Mouse (Mus musculus) heart, embryonic 14.5 days (tissue): ENCODE measurements around the gene Efnb2. TPM values are rescaled to one million over a fixed set of nuclear protein-coding genes. Genes with fewer than 3 reads are reported as not detected.
A peak's percentile ranks its signal among the peaks of the same experiment; 100 is the strongest.

Experiments
- ATAC-seq: fragments of 200-750 bp; cut with Nextera tagmentation; 2 replicates; pipeline ENCODE4 v1.8.0; 2017; ENCODE audit warnings: low read depth, moderate TSS enrichment; ENCODE audit not compliant: insufficient number of reproducible peaks, insufficient read depth, low FRiP score
- H3K27ac ChIP-seq, 2 experiments: fragments of 200-500 bp in 1 of 2; fragments of 300-500 bp in 1 of 2; sonication (generic) in 1 of 2; replicated peaks in 1 of 2; 2 replicates each; pipeline ENCODE4 v1.5.1; 2012 to 2014; ENCODE audit warnings: low read depth in 2 of 2, low read length in 2 of 2, control low read depth in 1 of 2, mild to moderate bottlenecking in 1 of 2, mixed read lengths in 1 of 2; ENCODE audit not compliant: control insufficient read depth in 1 of 2, insufficient read depth in 1 of 2
- H3K27me3 ChIP-seq: fragments of 300-500 bp; sonication (generic); 2 replicates; pipeline ENCODE4 v1.6.1; 2014; ENCODE audit warnings: mild to moderate bottlenecking, low read length, control low read depth; ENCODE audit not compliant: control insufficient read depth, insufficient read depth
- H3K36me3 ChIP-seq: fragments of 300-500 bp; sonication (generic); 2 replicates; pipeline ENCODE4 v1.6.1; 2014; ENCODE audit warnings: mild to moderate bottlenecking, control low read depth, low read length, mixed read lengths; ENCODE audit not compliant: control insufficient read depth, insufficient read depth
- H3K4me1 ChIP-seq, 2 experiments: fragments of 200-500 bp in 1 of 2; fragments of 300-500 bp in 1 of 2; sonication (generic) in 1 of 2; 2 replicates each; pipeline ENCODE4 v1.6.1; 2012 to 2014; ENCODE audit warnings: low read length in 2 of 2, control low read depth in 1 of 2, mixed read lengths in 1 of 2; ENCODE audit not compliant: control insufficient read depth in 2 of 2, insufficient read depth in 2 of 2
- H3K4me2 ChIP-seq: fragments of 300-500 bp; sonication (generic); 2 replicates; pipeline ENCODE4 v1.6.1; 2014; ENCODE audit warnings: mild to moderate bottlenecking, low read length
- H3K4me3 ChIP-seq, 2 experiments: fragments of 200-500 bp in 1 of 2; fragments of 300-500 bp in 1 of 2; sonication (generic) in 1 of 2; 2 replicates each; pipeline ENCODE4 v1.5.1; 2012 to 2014; ENCODE audit warnings: low read length in 2 of 2, mild to moderate bottlenecking in 2 of 2, control low read depth in 1 of 2, low read depth in 1 of 2, moderate library complexity in 1 of 2; ENCODE audit not compliant: control insufficient read depth in 1 of 2, insufficient read depth in 1 of 2
- H3K9ac ChIP-seq: fragments of 300-500 bp; sonication (generic); 2 replicates; pipeline ENCODE4 v1.6.1; 2014; ENCODE audit warnings: mild to moderate bottlenecking, low read length
- H3K9me3 ChIP-seq: fragments of 300-500 bp; sonication (generic); 2 replicates; pipeline ENCODE4 v1.6.1; 2016; ENCODE audit warnings: low read length, control low read depth; ENCODE audit not compliant: control insufficient read depth
- WGBS: fragments of 180-500 bp; shearing (Covaris S2); extraction: QIAGEN DNeasy Blood & Tissue Kit; methylation state at CpG from one replicate; pipeline ENCODE4 v1.1.7; 2014; 5-methylcytosine and 5-hydroxymethylcytosine counted together
- polyA plus RNA-seq: library from polyadenylated mRNA; unstranded; fragments of >200 nt; fragmentation: Nextera tagmentation; extraction: Ambion mirVana; gene quantifications from 2 replicates; pipeline ENCODE4 v1.2.1, GENCODE M21; 2014

The Efnb2 gene
- polyA plus RNA-seq, 1 experiment from 2014 or later: 18.7 TPM

- 0 out of 4 replicates have a peak overlapping the region, but pooled peaks of 1 of the 2 experiments have one; percentile 20 for H3K27ac ChIP-seq
- H3K4me1 ChIP-seq: peaks cover 4 to 45% of the 10 kb centered on the region in 2 experiments
- 8% methylated on average over 9 of the region's 9 CpGs for WGBS
- H3K9me3 ChIP-seq: no peaks in the 10 kb centered on the region
- H3K4me3 ChIP-seq: peak overlapping the region; percentile 71 to 79
- no peaks in the 10 kb centered on the region for H3K36me3 ChIP-seq
- H3K27me3 ChIP-seq: no peaks in the 10 kb centered on the region
- H3K4me2 ChIP-seq: peak overlapping the region; percentile 88
- peak overlapping the region; percentile 99 for H3K9ac ChIP-seq
- no peak for ATAC-seq
Observed at GRCm38 (mm10) chr8:8688823-8689453, 27.9 kb upstream of the Efnb2 start.

GRCm38 (mm10) chr8:8685517-8685916, 24.5 kb upstream of the Efnb2 start:
- H3K4me3 ChIP-seq: no peak overlapping the region
- no peak overlapping the region for H3K4me2 ChIP-seq
- ATAC-seq: no peak
- H3K36me3 ChIP-seq: peaks cover 32% of the 10 kb centered on the region
- H3K9me3 ChIP-seq: no peaks in the 10 kb centered on the region
- H3K27me3 ChIP-seq: no peaks in the 10 kb centered on the region
- 7% methylated on average over 2 of the region's 2 CpGs for WGBS
- H3K27ac ChIP-seq: no peak overlapping the region
- peaks cover 6 to 48% of the 10 kb centered on the region in 2 experiments for H3K4me1 ChIP-seq
- H3K9ac ChIP-seq: no peak overlapping the region

- Histone ChIP-seq H3K9ac (no peak overlapping the region), H3K27ac (no peak overlapping the region), H3K4me1 (peaks cover 6 to 33% of the 10 kb centered on the region in 2 experiments), H3K4me2 (no peak overlapping the region), H3K9me3 (no peaks in the 10 kb centered on the region), H3K4me3 (no peak overlapping the region), H3K36me3 (peaks cover 60% of the 10 kb centered on the region), H3K27me3 (no peaks in the 10 kb centered on the region)
- WGBS: 92% methylated on average over 3 of the region's 3 CpGs
- ATAC-seq: no peak
Observed at GRCm38 (mm10) chr8:8682697-8683096, 21.7 kb upstream of the Efnb2 start.

GRCm38 (mm10) chr8:8678236-8678635, 17.2 kb upstream of the Efnb2 start:
- no peak overlapping the region for H3K9ac ChIP-seq
- H3K27ac ChIP-seq: no peak overlapping the region
- no peak overlapping the region for H3K4me3 ChIP-seq
- no peak for ATAC-seq
- WGBS: 93% methylated on average over 3 of the region's 3 CpGs
- H3K9me3 ChIP-seq: no peaks in the 10 kb centered on the region
- H3K36me3 ChIP-seq: peaks cover 96% of the 10 kb centered on the region
- H3K4me1 ChIP-seq: peaks cover 0 to 2% of the 10 kb centered on the region in 2 experiments; a peak in 2 of 4 replicates
- no peak overlapping the region for H3K4me2 ChIP-seq
- no peaks in the 10 kb centered on the region for H3K27me3 ChIP-seq

- no peak for ATAC-seq
- peaks cover 87% of the 10 kb centered on the region for H3K36me3 ChIP-seq
Observed at GRCm38 (mm10) chr8:8674864-8675263, 13.8 kb upstream of the Efnb2 start.

GRCm38 (mm10) chr8:8661759-8662138, 707 bp upstream of the Efnb2 start:
- peak overlapping the region; percentile 86 for H3K4me2 ChIP-seq
- no peaks in the 10 kb centered on the region for H3K27me3 ChIP-seq

More at GRCm38 (mm10) chr8:8674864-8675263, 13.8 kb upstream of the Efnb2 start:
- Histone ChIP-seq H3K4me1 (no peaks in the 10 kb centered on the region; a peak in 1 of 4 replicates), H3K27ac (no peak overlapping the region), H3K27me3 (no peaks in the 10 kb centered on the region), H3K9ac (no peak overlapping the region), H3K9me3 (no peaks in the 10 kb centered on the region), H3K4me2 (no peak overlapping the region), H3K4me3 (no peak overlapping the region)
- 78% methylated on average over 5 of the region's 5 CpGs for WGBS

GRCm38 (mm10) chr8:8660307-8661098, 539 bp downstream of the Efnb2 start:
- Histone ChIP-seq H3K4me2 (peak overlapping the region; percentile 86), H3K4me3 (peak overlapping the region; percentile 78 to 81), H3K9ac (peak overlapping the region; percentile 89), H3K36me3 (peaks cover 13% of the 10 kb centered on the region; the same call in 1 of the 2 replicates), H3K27me3 (no peaks in the 10 kb centered on the region), H3K27ac (peak overlapping the region; percentile 69 to 78; a peak in 3 of 4 replicates), H3K9me3 (no peaks in the 10 kb centered on the region), H3K4me1 (peaks cover 4 to 28% of the 10 kb centered on the region in 2 experiments)
- under 1% methylated on average over 88 of the region's 88 CpGs for WGBS
- ATAC-seq: peak; percentile 31

More at GRCm38 (mm10) chr8:8661759-8662138, 707 bp upstream of the Efnb2 start:
- peaks cover 24% of the 10 kb centered on the region for H3K36me3 ChIP-seq
- H3K4me1 ChIP-seq: peaks cover 1 to 19% of the 10 kb centered on the region in 2 experiments; a peak in 3 of 4 replicates
- WGBS: under 1% methylated on average over 22 of the region's 23 CpGs
- H3K27ac ChIP-seq: peak overlapping the region; percentile 77 to 86
- peak overlapping the region; percentile 78 to 81 for H3K4me3 ChIP-seq
- H3K9ac ChIP-seq: peak overlapping the region; percentile 89
- no peaks in the 10 kb centered on the region for H3K9me3 ChIP-seq
- ATAC-seq: no peak; the same call in 1 of the 2 replicates
